Mouse (Mus musculus): Measurements from ENCODE around the gene 1700023F06Rik.

DNA sequence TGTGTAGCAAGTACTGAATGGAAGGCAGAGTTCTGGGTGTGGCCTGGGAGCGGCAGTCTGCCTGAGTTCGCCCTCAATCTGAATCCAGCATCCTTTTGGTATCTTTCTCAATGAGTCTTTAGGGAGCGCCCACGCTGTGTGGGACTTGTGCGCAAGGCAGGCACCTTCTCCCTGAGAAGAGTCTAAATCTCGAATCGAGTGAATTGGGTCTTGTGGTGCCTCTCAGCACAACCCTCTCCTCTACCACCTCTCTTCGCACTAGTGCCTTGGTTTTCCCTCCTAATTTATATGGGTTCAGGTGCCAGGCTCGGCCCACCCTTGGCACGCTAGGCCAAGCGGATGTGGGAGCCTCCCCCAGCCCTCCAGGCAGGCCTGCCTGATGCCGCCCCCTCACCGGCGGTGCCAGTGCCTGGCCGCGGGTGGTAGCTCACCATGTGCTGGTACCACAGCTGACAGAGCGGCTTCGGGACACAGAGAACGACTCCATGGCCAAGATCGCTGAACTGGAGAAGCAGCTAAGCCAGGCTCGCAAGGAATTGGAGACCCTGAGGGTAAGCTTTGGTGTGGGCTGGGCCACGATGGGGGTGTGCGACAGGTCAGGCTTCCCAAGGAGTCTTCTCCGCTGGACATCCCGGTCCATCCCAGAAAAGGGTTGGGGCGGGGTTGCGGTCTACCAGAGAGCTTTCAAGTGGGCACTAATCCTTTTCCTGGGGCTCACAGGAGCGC lies 16.0 kb downstream of the 1700023F06Rik start:
- TF ChIP-seq CTCF (IDR thresholded peaks at IDR 0.05; ENCODE audit: extremely low read depth, insufficient read length, insufficient replicate concordance, low read depth, low read length) (no peak), POLR2A (IDR thresholded peaks at IDR 0.05; ENCODE audit: low read depth, low read length) (no peak)
